Mouse (Mus musculus): ENCODE measurements around the gene Gmpr2. TPM values are rescaled to one million over a fixed set of nuclear protein-coding genes. Genes with fewer than 3 reads are reported as not detected.

Gmpr2 gene
- polyA plus RNA-seq, 1 experiment = 15.9 TPM

GRCm38 (mm10) chr14:55723433-55723832 lies 51.7 kb downstream of the Gmpr2 start:
- TF ChIP-seq CTCF (IDR thresholded peaks at IDR 0.05; ENCODE audit: extremely low read depth, insufficient read depth, insufficient read length, insufficient replicate concordance) (no peak), POLR2A (IDR thresholded peaks at IDR 0.05; ENCODE audit: low read depth, low read length) (no peak)
- H3K36me3 ChIP-seq (ENCODE audit: control insufficient read depth, insufficient read depth, low read length) = peaks cover 10% of the 10 kb centered on the region
- no peak for DNase-seq (ENCODE audit: low read depth in 1 of 2, low spot score in 2 of 2)
- H3K27ac ChIP-seq (ENCODE audit: insufficient read depth, low read length) = no peak overlapping the region
- H3K4me1 ChIP-seq (ENCODE audit: control insufficient read depth, insufficient read depth, insufficient read length) = peaks cover 13% of the 10 kb centered on the region; the same call in 1 of the 2 replicates
- H3K27me3 ChIP-seq (ENCODE audit: control insufficient read depth, insufficient read depth, low read length) = no peaks in the 10 kb centered on the region
- H3K4me3 ChIP-seq (ENCODE audit: extremely low read depth, insufficient read depth, insufficient read length) = no peak overlapping the region
- WGBS = 88% methylated on average over 7 of the region's 7 CpGs

- peaks cover 15% of the 10 kb centered on the region; the same call in 1 of the 2 replicates for H3K4me1 ChIP-seq (ENCODE audit: control insufficient read depth, insufficient read depth, insufficient read length)
- peaks cover 3% of the 10 kb centered on the region; the same call in 1 of the 2 replicates for H3K36me3 ChIP-seq (ENCODE audit: control insufficient read depth, insufficient read depth, low read length)
- peak; percentile 59 to 90 for DNase-seq (ENCODE audit: low read depth in 1 of 2, low spot score in 2 of 2)
- WGBS = 4% methylated on average over 8 of the region's 8 CpGs
- H3K27me3 ChIP-seq (ENCODE audit: control insufficient read depth, insufficient read depth, low read length) = no peaks in the 10 kb centered on the region
- no peak overlapping the region; the same call in 1 of the 2 replicates for H3K4me3 ChIP-seq (ENCODE audit: extremely low read depth, insufficient read depth, insufficient read length)
- peak overlapping the region; percentile 88 for H3K27ac ChIP-seq (ENCODE audit: insufficient read depth, low read length)
- TF ChIP-seq CTCF (IDR thresholded peaks at IDR 0.05; ENCODE audit: extremely low read depth, insufficient read depth, insufficient read length, insufficient replicate concordance) (no peak), POLR2A (IDR thresholded peaks at IDR 0.05; ENCODE audit: low read depth, low read length) (no peak)
Measured at GRCm38 (mm10) chr14:55724411-55724871, 52.7 kb downstream of the Gmpr2 start.

GRCm38 (mm10) chr14:55726261-55726660 lies 54.5 kb downstream of the Gmpr2 start:
- no peaks in the 10 kb centered on the region for H3K36me3 ChIP-seq (ENCODE audit: control insufficient read depth, insufficient read depth, low read length)
- no peak for DNase-seq (ENCODE audit: low read depth in 1 of 2, low spot score in 2 of 2)
- H3K4me3 ChIP-seq (ENCODE audit: extremely low read depth, insufficient read depth, insufficient read length) = no peak overlapping the region
- H3K27ac ChIP-seq (ENCODE audit: insufficient read depth, low read length) = no peak overlapping the region
- TF ChIP-seq POLR2A (IDR thresholded peaks at IDR 0.05; ENCODE audit: low read depth, low read length) = no peak
- no peak for TF ChIP-seq CTCF (IDR thresholded peaks at IDR 0.05; ENCODE audit: extremely low read depth, insufficient read depth, insufficient read length, insufficient replicate concordance)
- peaks cover 15% of the 10 kb centered on the region; the same call in 1 of the 2 replicates for H3K4me1 ChIP-seq (ENCODE audit: control insufficient read depth, insufficient read depth, insufficient read length)
- H3K27me3 ChIP-seq (ENCODE audit: control insufficient read depth, insufficient read depth, low read length) = no peaks in the 10 kb centered on the region

GRCm38 (mm10) chr14:55727889-55728685 lies 56.3 kb downstream of the Gmpr2 start:
- Histone ChIP-seq H3K36me3 (ENCODE audit: control insufficient read depth, insufficient read depth, low read length) (no peaks in the 10 kb centered on the region), H3K27me3 (ENCODE audit: control insufficient read depth, insufficient read depth, low read length) (no peaks in the 10 kb centered on the region), H3K27ac (ENCODE audit: insufficient read depth, low read length) (peak overlapping the region; percentile 37; the same call in 1 of the 2 replicates), H3K4me3 (ENCODE audit: extremely low read depth, insufficient read depth, insufficient read length) (no peak overlapping the region), H3K4me1 (ENCODE audit: control insufficient read depth, insufficient read depth, insufficient read length) (peaks cover 15% of the 10 kb centered on the region; the same call in 1 of the 2 replicates)
- no peak for TF ChIP-seq POLR2A (IDR thresholded peaks at IDR 0.05; ENCODE audit: low read depth, low read length)
- no peak for TF ChIP-seq CTCF (IDR thresholded peaks at IDR 0.05; ENCODE audit: extremely low read depth, insufficient read depth, insufficient read length, insufficient replicate concordance)
- whole genome bisulfite sequencing = 54% methylated on average over 8 of the region's 8 CpGs
- DNase-seq (ENCODE audit: low read depth in 1 of 2, low spot score in 2 of 2) = no peak

Other genes starting within 250 kb of the Gmpr2 start
- gene Dhrs4, start 193.2 kb upstream of the Gmpr2 start, polyA plus RNA-seq (2012; rRNA removed) = 18.5 and 21.0 TPM in 2 replicates
- 4.5 and 4.8 TPM in 2 replicates for gene Carmil3, start 181.3 kb upstream of the Gmpr2 start, polyA plus RNA-seq (2012; rRNA removed)
- gene Cpne6, start 161.5 kb upstream of the Gmpr2 start, polyA plus RNA-seq (2012; rRNA removed) = 0.02 TPM in 1 of 2 replicates, not detected in the other
- gene Nrl, start 147.0 kb upstream of the Gmpr2 start, polyA plus RNA-seq (2012; rRNA removed) = 0.02 and 0.40 TPM in 2 replicates
- gene Pck2, start 131.7 kb upstream of the Gmpr2 start, polyA plus RNA-seq (2012; rRNA removed) = 47.9 and 53.3 TPM in 2 replicates
- gene Dcaf11, start 111.9 kb upstream of the Gmpr2 start, polyA plus RNA-seq (2012; rRNA removed) = 73.4 and 77.6 TPM in 2 replicates
- 5.6 and 6.3 TPM in 2 replicates for gene A730061H03Rik, start 111.5 kb upstream of the Gmpr2 start, polyA plus RNA-seq (2012; rRNA removed)
- gene Fitm1, start 96.3 kb upstream of the Gmpr2 start, polyA plus RNA-seq (2012; rRNA removed) = 1.4 and 1.5 TPM in 2 replicates
- gene Psme1, start 93.8 kb upstream of the Gmpr2 start, polyA plus RNA-seq (2012; rRNA removed) = 101 and 118 TPM in 2 replicates
- 14.5 and 15.0 TPM in 2 replicates for gene Emc9, start 86.6 kb upstream of the Gmpr2 start, polyA plus RNA-seq (2012; rRNA removed)
- 60.4 and 67.7 TPM in 2 replicates for gene Psme2, start 80.8 kb upstream of the Gmpr2 start, polyA plus RNA-seq (2012; rRNA removed)
- 52.5 and 63.2 TPM in 2 replicates for gene Rnf31, start 80.2 kb upstream of the Gmpr2 start, polyA plus RNA-seq (2012; rRNA removed)
- 101 and 154 TPM in 2 replicates for gene Irf9, start 68.4 kb upstream of the Gmpr2 start, polyA plus RNA-seq (2012; rRNA removed)
- gene Rec8, start 53.9 kb upstream of the Gmpr2 start, polyA plus RNA-seq (2012; rRNA removed) = 0.92 and 2.4 TPM in 2 replicates
- gene Ipo4, start 36.0 kb upstream of the Gmpr2 start, polyA plus RNA-seq (2012; rRNA removed) = 56.7 and 62.4 TPM in 2 replicates
- 8.2 and 8.9 TPM in 2 replicates for gene Gm49378, start 34.0 kb upstream of the Gmpr2 start, polyA plus RNA-seq (2012; rRNA removed)
- gene Tm9sf1, start 28.1 kb upstream of the Gmpr2 start, polyA plus RNA-seq (2012; rRNA removed) = 44.6 and 45.1 TPM in 2 replicates
- gene Tssk4, start 21.8 kb upstream of the Gmpr2 start, polyA plus RNA-seq (2012; rRNA removed) = 1.6 TPM in 2 replicates
- 19.7 and 19.9 TPM in 2 replicates for gene Mdp1, start 11.4 kb upstream of the Gmpr2 start, polyA plus RNA-seq (2012; rRNA removed)
- 158 and 177 TPM in 2 replicates for gene Nedd8, start 183 bp downstream of the Gmpr2 start, polyA plus RNA-seq (2012; rRNA removed)
- gene Tinf2, start 9.9 kb downstream of the Gmpr2 start, polyA plus RNA-seq (2012; rRNA removed) = 19.0 and 20.8 TPM in 2 replicates
- gene Tgm1, start 42.0 kb downstream of the Gmpr2 start, polyA plus RNA-seq (2012; rRNA removed) = 23.3 and 33.9 TPM in 2 replicates
- 47.3 and 62.6 TPM in 2 replicates for gene Rabggta, start 50.3 kb downstream of the Gmpr2 start, polyA plus RNA-seq (2012; rRNA removed)
- 62.7 and 86.6 TPM in 2 replicates for gene Dhrs1, start 73.7 kb downstream of the Gmpr2 start, polyA plus RNA-seq (2012; rRNA removed)
- 15.1 and 17.2 TPM in 2 replicates for gene Nop9, start 73.8 kb downstream of the Gmpr2 start, polyA plus RNA-seq (2012; rRNA removed)
- gene Cideb, start 86.5 kb downstream of the Gmpr2 start, polyA plus RNA-seq (2012; rRNA removed) = 0.33 and 0.46 TPM in 2 replicates
- 0.83 and 2.1 TPM in 2 replicates for gene Ltb4r2, start 89.5 kb downstream of the Gmpr2 start, polyA plus RNA-seq (2012; rRNA removed)
- 4.2 and 6.6 TPM in 2 replicates for gene Ltb4r1, start 94.0 kb downstream of the Gmpr2 start, polyA plus RNA-seq (2012; rRNA removed)
- gene Adcy4, start 112.2 kb downstream of the Gmpr2 start, polyA plus RNA-seq (2012; rRNA removed) = 16.3 and 17.3 TPM in 2 replicates
- gene Ripk3, start 116.9 kb downstream of the Gmpr2 start, polyA plus RNA-seq (2012; rRNA removed) = 38.8 and 48.4 TPM in 2 replicates
- gene Nfatc4, start 151.2 kb downstream of the Gmpr2 start, polyA plus RNA-seq (2012; rRNA removed) = 4.6 and 5.0 TPM in 2 replicates
- 2.5 and 3.0 TPM in 2 replicates for gene Nynrin, start 182.1 kb downstream of the Gmpr2 start, polyA plus RNA-seq (2012; rRNA removed)
- gene Cbln3, start 212.5 kb downstream of the Gmpr2 start, polyA plus RNA-seq (2012; rRNA removed) = 0.07 and 0.13 TPM in 2 replicates
- gene Khnyn, start 213.0 kb downstream of the Gmpr2 start, polyA plus RNA-seq (2012; rRNA removed) = 30.3 and 31.6 TPM in 2 replicates
- 22.3 and 25.1 TPM in 2 replicates for gene Sdr39u1, start 228.4 kb downstream of the Gmpr2 start, polyA plus RNA-seq (2012; rRNA removed)

All from spleen, adult 2 months (tissue).